Mouse (Mus musculus): ENCODE data around the gene Gm15013. TPM values are rescaled to one million over a fixed set of nuclear protein-coding genes. Genes with fewer than 3 reads are reported as not detected.
A peak's percentile ranks its signal among the peaks of the same experiment; 100 is the strongest.
"Not testable (repeated sequence)": the region's sequence is repeated elsewhere in the genome, so short reads cannot be mapped to it uniquely, and the experiment has no call there.

Gene Gm15013
- 0.32 TPM in 1 of 2 replicates, not detected in the other for polyA plus RNA-seq (2015; fragmentation: Nextera tagmentation; extraction: Ambion mirVana)

- Histone ChIP-seq H3K27me3 (replicated peaks; ENCODE audit: control insufficient read depth, insufficient read depth, low read length) (no peaks in the 10 kb centered on the region), H3K4me1 (replicated peaks; ENCODE audit: control insufficient read depth, insufficient read depth, low read length) (no peaks in the 10 kb centered on the region), H3K27ac (ENCODE audit: low read length) (no peak within 1 kb of the TSS), H3K9me3 (ENCODE audit: control insufficient read depth, low read length) (no peaks in the 10 kb centered on the region), H3K9ac (replicated peaks; ENCODE audit: low read depth, low read length) (no peak within 1 kb of the TSS), H3K4me2 (ENCODE audit: low read length) (no peak within 1 kb of the TSS), H3K4me3 (replicated peaks; ENCODE audit: low read length) (no peak within 1 kb of the TSS), H3K36me3 (ENCODE audit: control insufficient read depth, insufficient read depth) (no peaks in the 10 kb centered on the region)
- ATAC-seq = no peak
- WGBS = 98% methylated on average over 8 of the region's 8 CpGs
These were observed at the start of gene Gm15013 for GRCm38 (mm10) chrX:139714381-139714780. Gene Gm15013, minus strand, starts transcription at chrX:139714481.

GRCm38 (mm10) chrX:139762546-139762945 lies 48.3 kb upstream of the Gm15013 start:
- Histone ChIP-seq H3K36me3 (ENCODE audit: control insufficient read depth, insufficient read depth) (no peaks in the 10 kb centered on the region), H3K27ac (ENCODE audit: low read length) (no peak overlapping the region), H3K27me3 (replicated peaks; ENCODE audit: control insufficient read depth, insufficient read depth, low read length) (no peaks in the 10 kb centered on the region), H3K4me1 (replicated peaks; ENCODE audit: control insufficient read depth, insufficient read depth, low read length) (no peaks in the 10 kb centered on the region), H3K9me3 (ENCODE audit: control insufficient read depth, low read length) (no peaks in the 10 kb centered on the region), H3K4me3 (replicated peaks; ENCODE audit: low read length) (no peak overlapping the region), H3K9ac (replicated peaks; ENCODE audit: low read depth, low read length) (no peak overlapping the region), H3K4me2 (ENCODE audit: low read length) (no peak overlapping the region)
- WGBS = 90% methylated on average over 2 of the region's 2 CpGs
- no peak for ATAC-seq

GRCm38 (mm10) chrX:139758634-139759033 lies 44.4 kb upstream of the Gm15013 start:
- H3K9ac ChIP-seq (replicated peaks; ENCODE audit: low read depth, low read length); H3K4me1 ChIP-seq (replicated peaks; ENCODE audit: control insufficient read depth, insufficient read depth, low read length); H3K27ac ChIP-seq (ENCODE audit: low read length); ATAC-seq; H3K9me3 ChIP-seq (ENCODE audit: control insufficient read depth, low read length); H3K36me3 ChIP-seq (ENCODE audit: control insufficient read depth, insufficient read depth); H3K27me3 ChIP-seq (replicated peaks; ENCODE audit: control insufficient read depth, insufficient read depth, low read length); H3K4me3 ChIP-seq (replicated peaks; ENCODE audit: low read length); H3K4me2 ChIP-seq (ENCODE audit: low read length): not testable (repeated sequence)
- WGBS = 75% methylated on average over 3 of the region's 3 CpGs

- no peaks in the 10 kb centered on the region for H3K9me3 ChIP-seq (ENCODE audit: control insufficient read depth, low read length)
- WGBS = 0% methylated on average over 1 of the region's 1 CpGs
- H3K27me3 ChIP-seq (replicated peaks; ENCODE audit: control insufficient read depth, insufficient read depth, low read length) = no peaks in the 10 kb centered on the region
- no peak overlapping the region for H3K4me2 ChIP-seq (ENCODE audit: low read length)
- H3K4me3 ChIP-seq (replicated peaks; ENCODE audit: low read length) = no peak overlapping the region
- no peak overlapping the region for H3K27ac ChIP-seq (ENCODE audit: low read length)
- H3K9ac ChIP-seq (replicated peaks; ENCODE audit: low read depth, low read length) = no peak overlapping the region
- no peaks in the 10 kb centered on the region for H3K4me1 ChIP-seq (replicated peaks; ENCODE audit: control insufficient read depth, insufficient read depth, low read length)
- H3K36me3 ChIP-seq (ENCODE audit: control insufficient read depth, insufficient read depth) = no peaks in the 10 kb centered on the region
- no peak for ATAC-seq
These were observed 37.6 kb upstream of the Gm15013 start for GRCm38 (mm10) chrX:139751855-139752254.

- no peaks in the 10 kb centered on the region for H3K36me3 ChIP-seq (ENCODE audit: control insufficient read depth, insufficient read depth)
- H3K27ac ChIP-seq (ENCODE audit: low read length) = no peak overlapping the region
- H3K4me2 ChIP-seq (ENCODE audit: low read length) = no peak overlapping the region
- H3K4me3 ChIP-seq (replicated peaks; ENCODE audit: low read length) = no peak overlapping the region
- no peaks in the 10 kb centered on the region for H3K9me3 ChIP-seq (ENCODE audit: control insufficient read depth, low read length)
- H3K9ac ChIP-seq (replicated peaks; ENCODE audit: low read depth, low read length) = no peak overlapping the region
- WGBS = 88% methylated on average over 5 of the region's 5 CpGs
- no peak for ATAC-seq
- H3K4me1 ChIP-seq (replicated peaks; ENCODE audit: control insufficient read depth, insufficient read depth, low read length) = no peaks in the 10 kb centered on the region
- no peaks in the 10 kb centered on the region for H3K27me3 ChIP-seq (replicated peaks; ENCODE audit: control insufficient read depth, insufficient read depth, low read length)
These were observed 22.8 kb upstream of the Gm15013 start for GRCm38 (mm10) chrX:139737066-139737465.

GRCm38 (mm10) chrX:139730541-139730940 lies 16.3 kb upstream of the Gm15013 start:
- Histone ChIP-seq H3K4me1 (replicated peaks; ENCODE audit: control insufficient read depth, insufficient read depth, low read length) (no peaks in the 10 kb centered on the region), H3K4me2 (ENCODE audit: low read length) (no peak overlapping the region), H3K27me3 (replicated peaks; ENCODE audit: control insufficient read depth, insufficient read depth, low read length) (no peaks in the 10 kb centered on the region), H3K9me3 (ENCODE audit: control insufficient read depth, low read length) (no peaks in the 10 kb centered on the region), H3K27ac (ENCODE audit: low read length) (no peak overlapping the region), H3K36me3 (ENCODE audit: control insufficient read depth, insufficient read depth) (no peaks in the 10 kb centered on the region), H3K4me3 (replicated peaks; ENCODE audit: low read length) (no peak overlapping the region), H3K9ac (replicated peaks; ENCODE audit: low read depth, low read length) (no peak overlapping the region)
- WGBS = 83% methylated on average over 3 of the region's 3 CpGs
- no peak for ATAC-seq

GRCm38 (mm10) chrX:139722350-139722749 lies 8.1 kb upstream of the Gm15013 start:
- Histone ChIP-seq H3K36me3 (ENCODE audit: control insufficient read depth, insufficient read depth) (no peaks in the 10 kb centered on the region), H3K4me3 (replicated peaks; ENCODE audit: low read length) (no peak overlapping the region), H3K27ac (ENCODE audit: low read length) (no peak overlapping the region), H3K9ac (replicated peaks; ENCODE audit: low read depth, low read length) (no peak overlapping the region), H3K4me1 (replicated peaks; ENCODE audit: control insufficient read depth, insufficient read depth, low read length) (no peaks in the 10 kb centered on the region), H3K27me3 (replicated peaks; ENCODE audit: control insufficient read depth, insufficient read depth, low read length) (no peaks in the 10 kb centered on the region), H3K9me3 (ENCODE audit: control insufficient read depth, low read length) (no peaks in the 10 kb centered on the region), H3K4me2 (ENCODE audit: low read length) (no peak overlapping the region)
- 93% methylated on average over 2 of the region's 2 CpGs for WGBS
- no peak for ATAC-seq

GRCm38 (mm10) chrX:139684775-139685695 lies 29.2 kb downstream of the Gm15013 start, which contains the start of gene Tbc1d8b:
Gene Tbc1d8b, plus strand, starts transcription at chrX:139684996.
- peak within 1 kb of the TSS; percentile 39 for H3K9ac ChIP-seq (replicated peaks; ENCODE audit: low read depth, low read length)
- no peaks in the 10 kb centered on the region; the same call in 1 of the 2 replicates for H3K4me1 ChIP-seq (replicated peaks; ENCODE audit: control insufficient read depth, insufficient read depth, low read length)
- WGBS = 14% methylated on average over 43 of the region's 43 CpGs
- peak within 1 kb of the TSS; percentile 71 for H3K4me2 ChIP-seq (ENCODE audit: low read length)
- H3K4me3 ChIP-seq (replicated peaks; ENCODE audit: low read length) = peak within 1 kb of the TSS; percentile 53
- ATAC-seq = peak; percentile 100
- H3K9me3 ChIP-seq (ENCODE audit: control insufficient read depth, low read length) = no peaks in the 10 kb centered on the region
- H3K36me3 ChIP-seq (ENCODE audit: control insufficient read depth, insufficient read depth) = no peaks in the 10 kb centered on the region
- no peak within 1 kb of the TSS for H3K27ac ChIP-seq (ENCODE audit: low read length)
- 0 out of 2 replicates have a peak, but pooled peaks cover 3% of the 10 kb centered on the region for H3K27me3 ChIP-seq (replicated peaks; ENCODE audit: control insufficient read depth, insufficient read depth, low read length)

GRCm38 (mm10) chrX:139684410-139684774 lies 29.9 kb downstream of the Gm15013 start:
- H3K4me2 ChIP-seq (ENCODE audit: low read length) = peak overlapping the region; percentile 71
- ATAC-seq = no peak

More at GRCm38 (mm10) chrX:139684410-139684774, 29.9 kb downstream of the Gm15013 start:
- no peaks in the 10 kb centered on the region for H3K36me3 ChIP-seq (ENCODE audit: control insufficient read depth, insufficient read depth)
- WGBS = 20% methylated on average over 8 of the region's 8 CpGs
- 0 out of 2 replicates have a peak, but pooled peaks cover 3% of the 10 kb centered on the region for H3K27me3 ChIP-seq (replicated peaks; ENCODE audit: control insufficient read depth, insufficient read depth, low read length)
- no peak overlapping the region for H3K27ac ChIP-seq (ENCODE audit: low read length)
- H3K9me3 ChIP-seq (ENCODE audit: control insufficient read depth, low read length) = no peaks in the 10 kb centered on the region
- no peak overlapping the region for H3K9ac ChIP-seq (replicated peaks; ENCODE audit: low read depth, low read length)
- H3K4me1 ChIP-seq (replicated peaks; ENCODE audit: control insufficient read depth, insufficient read depth, low read length) = no peaks in the 10 kb centered on the region; the same call in 1 of the 2 replicates
- H3K4me3 ChIP-seq (replicated peaks; ENCODE audit: low read length) = peak overlapping the region; percentile 53
